Mouse (Mus musculus) heart, adult 2 months (tissue): Measurements from ENCODE around the gene Prrg1.
"Not testable (repeated sequence)": the region's sequence is repeated elsewhere in the genome, so short reads cannot be mapped to it uniquely, and the experiment has no call there.

Experiments
- CTCF ChIP-seq: fragments of 200-600 bp; IDR thresholded peaks from 2 replicates; pipeline ENCODE4 v1.8.1; 2022; ENCODE audit warnings: antibody characterized with exemption, mild to moderate bottlenecking, moderate library complexity
- EP300 ChIP-seq: fragments of 200-500 bp; IDR thresholded peaks from 2 replicates; pipeline ENCODE4 v1.6.1; 2011; ENCODE audit warnings: low read depth, low read length, control low read depth; ENCODE audit not compliant: insufficient read depth
- POLR2A ChIP-seq: fragments of 200-500 bp; IDR thresholded peaks from 2 replicates; pipeline ENCODE4 v1.6.1; 2011; ENCODE audit warnings: mild to moderate bottlenecking, low read depth, low read length, control low read depth; ENCODE audit not compliant: insufficient read depth

DNA sequence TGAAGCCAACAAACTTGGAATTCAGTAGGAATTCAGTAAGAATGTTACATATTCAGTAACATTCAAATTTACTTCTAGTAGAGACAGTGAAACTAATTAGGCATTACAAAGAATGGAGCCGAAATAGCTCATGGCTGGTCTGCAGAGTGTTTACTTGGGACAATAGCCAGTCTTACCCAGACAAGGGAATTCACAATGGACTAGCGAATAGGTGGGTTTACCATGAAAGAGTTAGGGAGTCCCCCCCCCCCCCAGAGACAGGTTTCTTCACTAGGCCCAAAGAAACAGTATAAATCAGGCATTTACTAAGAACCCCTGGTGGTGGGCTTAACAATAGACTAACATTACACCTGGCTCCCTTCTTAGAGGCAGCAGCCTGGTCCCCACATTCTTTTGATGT is 180.3 kb downstream of the Prrg1 start:
- TF ChIP-seq EP300, CTCF, POLR2A: not testable (repeated sequence)
